8 mouse cellular contexts compared by ENCODE assay signal in the genomic region with DNA sequence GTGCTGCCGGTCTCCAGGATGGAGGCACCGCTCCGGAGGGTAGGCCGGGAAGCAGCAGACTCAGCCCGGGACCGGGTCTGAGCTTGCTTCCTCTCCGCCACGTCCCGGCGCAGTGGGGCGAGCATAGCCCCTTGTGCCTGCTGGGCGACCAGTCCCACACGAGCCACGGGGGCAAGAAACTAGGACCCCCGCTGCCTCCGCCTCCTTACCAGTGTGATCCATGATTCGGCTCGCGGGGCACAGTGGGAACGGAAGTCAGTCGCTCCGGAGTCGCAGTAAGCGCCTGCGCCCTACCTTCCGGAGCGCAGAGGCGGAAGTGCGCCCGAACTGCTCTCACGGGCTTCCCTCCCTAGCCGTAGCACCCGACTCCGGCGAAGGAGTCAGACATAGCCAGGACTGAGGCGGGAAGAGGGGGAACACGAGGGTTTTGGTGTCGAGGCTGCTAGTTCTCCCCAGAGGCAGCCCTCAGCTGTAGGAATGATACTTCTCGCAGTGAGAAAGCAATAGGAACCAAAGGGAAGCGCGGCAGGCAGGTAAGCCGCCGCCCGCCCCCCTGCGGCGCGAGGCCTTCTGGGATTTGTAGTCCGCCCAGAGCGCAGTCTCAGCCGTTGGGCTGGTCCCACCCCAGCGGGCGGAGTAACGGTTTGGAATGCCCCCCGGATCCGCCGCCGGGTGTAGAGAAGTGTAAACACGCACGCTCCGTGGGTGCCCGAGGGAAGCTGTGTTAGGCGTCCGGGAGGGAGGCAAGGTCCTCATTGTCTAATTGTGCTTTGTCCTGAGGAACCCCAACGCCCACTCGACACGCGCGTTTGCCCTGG. TPM values are rescaled to one million over a fixed set of nuclear protein-coding genes. Genes with fewer than 3 reads are reported as not detected.
DNase-seq lines count a peak whose midpoint lies in the region; ATAC-seq and TF ChIP-seq lines count a peak whose summit lies in the region.

A gene (minus strand): TSS at position 303 of the 818 bp plus-strand sequence.

- TF ChIP-seq POLR2A in bone marrow, adult 2 months (IDR thresholded peaks at IDR 0.05; ENCODE audit: borderline replicate concordance, control insufficient read depth, low read depth, low read length) = peak; percentile 92

- under 1% methylated on average over 68 of the region's 68 CpGs for WGBS in bone marrow, adult 2 months
- under 1% methylated on average over 68 of the region's 68 CpGs for WGBS in embryonic facial prominence, embryonic 15.5 days
- under 1% methylated on average over 68 of the region's 68 CpGs for WGBS in kidney, embryonic 14.5 days
- WGBS in limb, embryonic 15.5 days = under 1% methylated on average over 68 of the region's 68 CpGs

- H3K36me3 ChIP-seq in embryonic facial prominence, embryonic 15.5 days = no peaks in the 10 kb centered on the region
- no peaks in the 10 kb centered on the region; the same call in 1 of the 2 replicates for H3K36me3 ChIP-seq in kidney, embryonic 14.5 days (ENCODE audit: control insufficient read depth, insufficient read depth, low read length)
- peaks cover under 1% of the 10 kb centered on the region; the same call in 1 of the 2 replicates for H3K36me3 ChIP-seq in limb, embryonic 15.5 days

- peak within 1 kb of the TSS; percentile 72 for H3K9ac ChIP-seq in embryonic facial prominence, embryonic 15.5 days
- peak within 1 kb of the TSS; percentile 79 for H3K9ac ChIP-seq in kidney, embryonic 14.5 days (ENCODE audit: low read depth, low read length)
- peak within 1 kb of the TSS; percentile 76 for H3K9ac ChIP-seq in limb, embryonic 15.5 days

- peaks cover 1% of the 10 kb centered on the region; the same call in 1 of the 2 replicates for H3K4me1 ChIP-seq in bone marrow, adult 2 months (ENCODE audit: control insufficient read depth, insufficient read depth, low read length)
- peaks cover 14% of the 10 kb centered on the region for H3K4me1 ChIP-seq in embryonic facial prominence, embryonic 15.5 days
- peaks cover 10% of the 10 kb centered on the region for H3K4me1 ChIP-seq in kidney, embryonic 14.5 days (ENCODE audit: control insufficient read depth, insufficient read depth, low read length)
- H3K4me1 ChIP-seq in limb, embryonic 15.5 days = peaks cover 13% of the 10 kb centered on the region

- peak; percentile 98 for ATAC-seq in embryonic facial prominence, embryonic 15.5 days (ENCODE audit: insufficient number of reproducible peaks, low FRiP score, low TSS enrichment, low read depth)
- ATAC-seq in kidney, embryonic 14.5 days (ENCODE audit: low FRiP score, low TSS enrichment) = peak; percentile 98
- peak; percentile 99 for ATAC-seq in limb, embryonic 15.5 days (ENCODE audit: insufficient number of reproducible peaks, low FRiP score, low TSS enrichment, low read depth)

- peak within 1 kb of the TSS; percentile 97 for H3K4me3 ChIP-seq in bone marrow, adult 2 months (replicated peaks; ENCODE audit: control insufficient read depth, low read depth, low read length)
- peak within 1 kb of the TSS; percentile 97 for H3K4me3 ChIP-seq in embryonic facial prominence, embryonic 15.5 days (replicated peaks)
- peak within 1 kb of the TSS; percentile 65 for H3K4me3 ChIP-seq in kidney, embryonic 14.5 days (ENCODE audit: low read length)
- H3K4me3 ChIP-seq in limb, embryonic 15.5 days = peak within 1 kb of the TSS; percentile 95

- TF ChIP-seq CTCF in bone marrow, adult 2 months (IDR thresholded peaks at IDR 0.05; ENCODE audit: control insufficient read depth, insufficient read depth, low read length) = no peak

- H3K27me3 ChIP-seq in embryonic facial prominence, embryonic 15.5 days = no peaks in the 10 kb centered on the region
- no peaks in the 10 kb centered on the region for H3K27me3 ChIP-seq in kidney, embryonic 14.5 days (ENCODE audit: control insufficient read depth, insufficient read depth, low read length)
- H3K27me3 ChIP-seq in limb, embryonic 15.5 days = no peaks in the 10 kb centered on the region

- H3K27ac ChIP-seq in bone marrow, adult 2 months (ENCODE audit: control insufficient read depth, insufficient read depth, low read depth, low read length, poor library complexity) = peak within 1 kb of the TSS; percentile 94
- peak within 1 kb of the TSS; percentile 94 for H3K27ac ChIP-seq in embryonic facial prominence, embryonic 15.5 days (replicated peaks)
- H3K27ac ChIP-seq in kidney, embryonic 14.5 days (ENCODE audit: low read depth, low read length) = peak within 1 kb of the TSS; percentile 66
- peak within 1 kb of the TSS; percentile 91 for H3K27ac ChIP-seq in limb, embryonic 15.5 days

- peak; percentile 95 for DNase-seq in 416B (ENCODE audit: low read depth)
- DNase-seq in heart, adult 9 months (ENCODE audit: low spot score in 2 of 2) = peak; percentile 96
- peak; percentile 81 to 91 for DNase-seq in monocyte, adult 2 months (ENCODE audit: low read depth in 1 of 2, low spot score in 2 of 2)
- peak; percentile 94 for DNase-seq in spleen, postnatal 36 days (ENCODE audit: low spot score in 2 of 2)

- H3K4me2 ChIP-seq in embryonic facial prominence, embryonic 15.5 days (replicated peaks) = peak within 1 kb of the TSS; percentile 82
- H3K4me2 ChIP-seq in kidney, embryonic 14.5 days (replicated peaks; ENCODE audit: low read depth, low read length) = peak within 1 kb of the TSS; percentile 74
- peak within 1 kb of the TSS; percentile 81 for H3K4me2 ChIP-seq in limb, embryonic 15.5 days

- no peaks in the 10 kb centered on the region for H3K9me3 ChIP-seq in embryonic facial prominence, embryonic 15.5 days (replicated peaks)
- no peaks in the 10 kb centered on the region for H3K9me3 ChIP-seq in kidney, embryonic 14.5 days (ENCODE audit: control insufficient read depth, low read length)
- no peaks in the 10 kb centered on the region for H3K9me3 ChIP-seq in limb, embryonic 15.5 days

RNA-seq across cellular contexts. Expression of the gene that starts here (rescaled TPM):
- 6.1 and 7.7 TPM in 2 replicates for polyA plus RNA-seq in bone marrow, adult 2 months (2011; ENCODE audit: insufficient read depth, insufficient read length, low replicate concordance, missing spikeins)
- 10.5 and 14.9 TPM in 2 replicates for polyA plus RNA-seq in embryonic facial prominence, embryonic 15.5 days (2015; fragmentation: Nextera tagmentation; extraction: Ambion mirVana)
- polyA plus RNA-seq in kidney, embryonic 14.5 days (2014; fragmentation: Nextera tagmentation; extraction: Ambion mirVana) = 15.4 and 26.1 TPM in 2 replicates
- 10.6 and 11.5 TPM in 2 replicates for polyA plus RNA-seq in limb, embryonic 15.5 days (2015; fragmentation: Nextera tagmentation; extraction: Ambion mirVana)

Comparison
In these comparisons a context has a peak if more than half of its experiments do, and no peak if none do; other contexts are left out.
1. Peak in every context shown above with its lines: DNase-seq, ATAC-seq, H3K4me3 ChIP-seq and H3K27ac ChIP-seq.